Mouse (Mus musculus) macrophage (primary cell): ENCODE results near the gene Sh2d1b1. TPM values are rescaled to one million over a fixed set of nuclear protein-coding genes. Genes with fewer than 3 reads are reported as not detected.
A peak's percentile ranks its signal among the peaks of the same experiment; 100 is the strongest.
"Not testable (repeated sequence)": the region's sequence is repeated elsewhere in the genome, so short reads cannot be mapped to it uniquely, and the experiment has no call there.

ENCODE experiments used
- H3K27ac ChIP-seq: fragments of 350-480 bp; formaldehyde crosslinking; 2 replicates; pipeline ENCODE4 v1.9.0; 2021
- H3K36me3 ChIP-seq: fragments of 350-480 bp; formaldehyde crosslinking; 2 replicates; pipeline ENCODE4 v1.9.0; 2021; ENCODE audit errors: inconsistent target
- H3K4me3 ChIP-seq: fragments of 350-480 bp; formaldehyde crosslinking; 2 replicates; pipeline ENCODE4 v1.9.0; 2021; ENCODE audit errors: inconsistent target
- H3K79me2 ChIP-seq: fragments of 350-480 bp; formaldehyde crosslinking; 2 replicates; pipeline ENCODE4 v1.9.0; 2021; ENCODE audit errors: inconsistent target
- WGBS: methylation state at CpG from one replicate; pipeline ENCODE4 v1.1.7; 2026; ENCODE audit warnings: inconsistent platforms; ENCODE audit not compliant: missing documents; 5-methylcytosine and 5-hydroxymethylcytosine counted together
- polyA plus RNA-seq: library from polyadenylated mRNA; stranded (reverse); fragments of 250-400 nt; gene quantifications from 3 replicates; pipeline ENCODE4 v1.2.4, GENCODE M21; 2018; ENCODE audit warnings: inconsistent platforms
- total RNA-seq, 78 experiments: library from RNA; depleted of rRNA; stranded (reverse); fragments of 250-400 nt; gene quantifications; 1 replicate in 9 of 78; 2 replicates in 24 of 78; 3 replicates in 43 of 78; 4 replicates in 2 of 78; pipeline ENCODE4 v1.2.4; 2018; ENCODE audit warnings: inconsistent platforms in 56 of 78

Sh2d1b1 gene
- total RNA-seq (2018; cell fraction: chromatin; rRNA removed), result 1 to 10 TPM in 7 of 26 experiments, under 1 TPM in 9, not detected in 10; 0.25 to 3.3 (median 0.90) TPM
- total RNA-seq (2018; cell fraction: cytosol; rRNA removed), result 1 to 10 TPM in 23 of 26 experiments, under 1 TPM in 3; 0.53 to 3.6 (median 2.1) TPM
- 1 to 10 TPM in 12 of 26 experiments, under 1 TPM in 13, not detected in 1; 0.29 to 4.1 (median 0.97) TPM for total RNA-seq (2018; cell fraction: nucleus; rRNA removed)
- 0.91 to 2.3 TPM (median 1.9 TPM) in 3 replicates for polyA plus RNA-seq

DNA sequence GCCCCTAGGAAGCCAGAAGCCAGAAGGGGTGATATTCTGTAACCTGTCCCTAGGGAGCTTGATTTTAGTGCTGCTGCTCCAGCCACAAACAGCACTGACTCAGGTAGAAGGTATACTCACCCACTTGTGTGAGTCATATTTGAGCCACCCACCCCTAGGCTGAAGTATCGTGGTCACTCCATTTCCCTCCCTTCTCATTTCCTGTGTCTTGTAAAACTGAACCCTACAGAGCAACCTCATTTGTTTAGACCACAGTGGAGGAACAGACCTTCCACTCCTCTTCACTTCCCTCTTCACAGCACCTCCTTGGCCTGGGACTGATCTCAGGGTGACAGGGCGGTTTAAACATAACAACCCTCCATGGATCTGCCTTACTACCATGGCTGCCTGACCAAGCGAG, at the start of gene Sh2d1b1:
Gene Sh2d1b1 (plus strand): TSS at position 305 of the 400 bp plus-strand sequence.
- Histone ChIP-seq H3K79me2 (peaks cover 9% of the 10 kb centered on the region), H3K36me3 (no peaks in the 10 kb centered on the region), H3K27ac (peak within 1 kb of the TSS; percentile 22; the same call in 1 of the 2 replicates), H3K4me3 (no peak within 1 kb of the TSS)
- WGBS, result 17% methylated on average over 1 of the region's 3 CpGs

GRCm38 (mm10) chr1:170232688-170233087, 44.4 kb upstream of the Sh2d1b1 start, which contains the start of gene Sh2d1b2:
Gene Sh2d1b2 (plus strand): TSS chr1:170232749.
- H3K27ac ChIP-seq, H3K4me3 ChIP-seq, H3K36me3 ChIP-seq, H3K79me2 ChIP-seq: not testable (repeated sequence)
- WGBS, result 69% methylated on average over 4 of the region's 6 CpGs

DNA sequence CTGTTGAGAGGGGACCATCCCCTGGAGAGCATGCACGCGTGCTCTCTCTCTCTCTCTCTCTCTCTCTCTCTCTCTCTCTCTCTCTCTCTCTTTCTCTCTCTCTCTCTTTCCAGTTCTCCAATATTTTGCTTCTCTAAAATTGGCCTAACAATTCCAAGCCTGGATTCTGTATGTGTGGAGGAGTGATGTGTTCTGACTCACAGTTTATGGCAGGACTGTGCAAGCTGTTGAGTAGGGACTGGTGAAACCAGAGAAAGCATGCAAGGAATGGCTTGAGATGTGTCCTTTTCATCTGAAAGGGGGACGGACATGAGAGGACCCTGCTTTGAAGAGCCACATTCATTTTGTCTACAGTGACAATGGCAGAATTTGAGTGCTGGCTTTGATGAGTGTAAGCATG, 32.1 kb upstream of the Sh2d1b1 start:
- H3K79me2 ChIP-seq, result no peaks in the 10 kb centered on the region
- no peak overlapping the region for H3K4me3 ChIP-seq
- H3K27ac ChIP-seq, result no peak overlapping the region
- H3K36me3 ChIP-seq, result no peaks in the 10 kb centered on the region
- WGBS, result 94% methylated on average over 1 of the region's 3 CpGs

GRCm38 (mm10) chr1:170254893-170255559, 22.1 kb upstream of the Sh2d1b1 start:
- H3K79me2 ChIP-seq, result no peaks in the 10 kb centered on the region
- H3K4me3 ChIP-seq, result peak overlapping the region; percentile 62
- H3K36me3 ChIP-seq, result no peaks in the 10 kb centered on the region
- 31% methylated on average over 29 of the region's 30 CpGs for WGBS
- H3K27ac ChIP-seq, result 0 out of 2 replicates have a peak overlapping the region, but pooled peaks have one; percentile 13

- peak overlapping the region; percentile 16; the same call in 1 of the 2 replicates for H3K4me3 ChIP-seq
- H3K27ac ChIP-seq, result no peak overlapping the region
- 22% methylated on average over 24 of the region's 32 CpGs for WGBS
Observed at GRCm38 (mm10) chr1:170255560-170255910, 21.6 kb upstream of the Sh2d1b1 start.

DNA sequence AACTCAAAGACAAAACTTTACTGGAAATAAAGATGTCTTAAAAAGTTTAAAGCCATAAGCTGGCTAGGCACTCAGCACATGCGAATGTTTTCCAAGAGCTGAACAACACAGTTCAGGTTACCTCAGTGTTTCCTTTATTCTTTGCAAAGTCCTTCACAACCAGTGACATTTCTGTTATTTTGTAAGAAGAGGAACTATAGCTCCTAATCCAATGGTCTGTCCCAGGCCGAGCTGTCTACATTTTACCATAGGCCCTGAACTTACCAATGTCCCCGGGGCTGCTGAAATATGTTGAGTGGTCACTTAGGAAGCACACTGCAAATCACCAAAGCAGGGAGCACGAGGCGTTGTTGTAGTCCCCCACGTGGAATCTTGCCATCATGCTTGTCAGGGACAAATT, 6.8 kb upstream of the Sh2d1b1 start:
- Histone ChIP-seq H3K4me3 (no peak overlapping the region), H3K27ac (peak overlapping the region; percentile 5; the same call in 1 of the 2 replicates), H3K79me2 (no peaks in the 10 kb centered on the region), H3K36me3 (no peaks in the 10 kb centered on the region)
- 63% methylated on average over 6 of the region's 6 CpGs for WGBS

More at GRCm38 (mm10) chr1:170255560-170255910, 21.6 kb upstream of the Sh2d1b1 start:
- Histone ChIP-seq H3K79me2 (no peaks in the 10 kb centered on the region), H3K36me3 (no peaks in the 10 kb centered on the region)

DNA sequence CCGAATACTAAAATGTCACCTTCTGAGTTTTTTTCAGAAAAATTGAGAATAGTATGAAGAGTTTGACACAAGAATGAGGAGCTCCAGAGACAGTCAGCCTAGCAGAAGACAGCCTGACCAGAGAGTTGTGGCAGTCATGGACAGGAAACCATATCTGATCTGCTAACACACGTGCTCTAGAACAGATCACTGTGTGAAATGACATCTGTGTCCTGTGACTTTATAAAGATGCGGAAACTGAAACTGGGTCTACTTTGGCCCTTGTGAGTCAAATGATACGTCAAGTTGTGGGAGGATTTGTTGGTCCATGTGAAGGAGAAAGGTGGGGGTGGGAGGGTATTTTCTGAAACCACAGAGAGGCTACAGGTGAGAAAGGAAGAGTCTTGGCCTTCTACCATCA, 6.4 kb upstream of the Sh2d1b1 start:
- no peaks in the 10 kb centered on the region for H3K36me3 ChIP-seq
- WGBS, result 70% methylated on average over 4 of the region's 4 CpGs
- H3K4me3 ChIP-seq, result no peak overlapping the region
- no peaks in the 10 kb centered on the region for H3K79me2 ChIP-seq
- H3K27ac ChIP-seq, result peak overlapping the region; percentile 5; the same call in 1 of the 2 replicates

DNA sequence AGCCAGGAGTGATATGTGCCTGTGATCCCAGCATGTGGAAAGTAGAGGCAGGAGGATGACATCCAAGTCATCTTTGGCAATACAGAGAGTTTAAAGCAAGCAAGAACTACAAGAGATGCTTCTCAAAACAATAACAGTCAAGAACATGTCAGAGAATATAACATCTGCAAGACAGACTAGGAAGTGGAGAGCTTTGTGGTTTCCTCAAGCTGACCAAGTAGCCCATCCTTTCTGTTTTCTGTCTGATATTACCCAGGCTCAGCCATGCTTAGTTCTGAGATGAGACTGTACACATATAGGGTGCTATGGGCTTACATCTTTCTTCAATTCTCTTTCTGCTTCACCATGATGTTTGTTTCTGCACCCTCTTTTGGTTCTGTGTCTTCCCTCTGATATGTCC, 3.9 kb upstream of the Sh2d1b1 start:
- no peaks in the 10 kb centered on the region for H3K36me3 ChIP-seq
- no peak overlapping the region for H3K27ac ChIP-seq
- peaks cover 6% of the 10 kb centered on the region for H3K79me2 ChIP-seq
- no peak overlapping the region for H3K4me3 ChIP-seq

GRCm38 (mm10) chr1:170282415-170283129, 5.5 kb downstream of the Sh2d1b1 start:
- Histone ChIP-seq H3K36me3 (no peaks in the 10 kb centered on the region), H3K27ac (peak overlapping the region; percentile 93), H3K4me3 (no peak overlapping the region), H3K79me2 (peaks cover 9% of the 10 kb centered on the region)
- WGBS, result 4% methylated on average over 4 of the region's 4 CpGs

GRCm38 (mm10) chr1:170292239-170292951, 15.3 kb downstream of the Sh2d1b1 start:
- 46% methylated on average over 9 of the region's 9 CpGs for whole genome bisulfite sequencing

GRCm38 (mm10) chr1:170293257-170293656, 16.1 kb downstream of the Sh2d1b1 start:
- no peak overlapping the region for H3K27ac ChIP-seq
- 99% methylated on average over 5 of the region's 5 CpGs for WGBS

More at GRCm38 (mm10) chr1:170292239-170292951, 15.3 kb downstream of the Sh2d1b1 start:
- H3K4me3 ChIP-seq, result no peak overlapping the region
- no peaks in the 10 kb centered on the region for H3K79me2 ChIP-seq
- H3K27ac ChIP-seq, result no peak overlapping the region
- no peaks in the 10 kb centered on the region for H3K36me3 ChIP-seq

DNA sequence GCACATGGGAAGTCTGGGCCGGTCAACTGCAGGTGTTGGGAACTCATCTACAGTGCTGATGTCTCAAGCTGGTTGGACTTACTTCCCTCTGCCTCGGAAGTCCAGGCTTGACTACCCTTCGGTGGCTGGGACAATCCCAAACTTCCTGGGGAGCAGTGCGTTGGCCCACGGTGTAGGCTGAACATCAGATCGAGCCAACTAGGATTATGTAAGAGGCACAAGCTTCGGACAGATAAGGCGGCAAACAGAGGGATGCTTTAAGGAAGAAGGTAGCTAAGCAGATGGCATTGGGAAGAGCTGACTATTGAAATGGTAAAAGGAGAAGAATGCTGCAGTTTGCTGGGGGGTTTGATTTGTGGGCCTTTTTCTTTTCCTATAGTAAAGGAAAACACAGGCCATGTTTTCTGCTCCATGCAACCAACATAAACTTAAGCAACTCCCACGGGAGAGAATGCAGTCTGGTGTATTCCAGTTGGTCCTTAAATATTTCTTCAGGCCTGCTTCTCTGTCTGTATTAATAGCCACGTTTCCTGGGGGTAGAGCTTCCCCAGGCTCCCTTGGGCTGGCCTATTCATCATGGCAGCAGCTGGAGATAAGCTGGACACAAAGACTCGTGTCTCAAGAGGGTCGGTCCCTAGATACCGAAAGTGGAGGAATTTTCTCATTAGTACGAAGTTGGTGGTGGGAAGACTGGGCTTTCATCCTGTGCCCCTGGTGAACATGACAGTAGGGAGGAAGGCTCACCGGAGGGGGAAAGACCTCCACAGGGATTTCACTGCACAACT, 17.9 kb downstream of the Sh2d1b1 start:
- Histone ChIP-seq H3K4me3 (no peak overlapping the region), H3K27ac (no peak overlapping the region), H3K36me3 (no peaks in the 10 kb centered on the region), H3K79me2 (no peaks in the 10 kb centered on the region)
- 90% methylated on average over 15 of the region's 15 CpGs for WGBS

More at GRCm38 (mm10) chr1:170293257-170293656, 16.1 kb downstream of the Sh2d1b1 start:
- Histone ChIP-seq H3K36me3 (no peaks in the 10 kb centered on the region), H3K4me3 (no peak overlapping the region), H3K79me2 (no peaks in the 10 kb centered on the region)

- H3K36me3 ChIP-seq, result no peaks in the 10 kb centered on the region
- WGBS, result 44% methylated on average over 4 of the region's 4 CpGs
- no peak overlapping the region for H3K4me3 ChIP-seq
- no peak overlapping the region for H3K27ac ChIP-seq
- H3K79me2 ChIP-seq, result no peaks in the 10 kb centered on the region
Observed at GRCm38 (mm10) chr1:170299496-170299895, 22.4 kb downstream of the Sh2d1b1 start.

DNA sequence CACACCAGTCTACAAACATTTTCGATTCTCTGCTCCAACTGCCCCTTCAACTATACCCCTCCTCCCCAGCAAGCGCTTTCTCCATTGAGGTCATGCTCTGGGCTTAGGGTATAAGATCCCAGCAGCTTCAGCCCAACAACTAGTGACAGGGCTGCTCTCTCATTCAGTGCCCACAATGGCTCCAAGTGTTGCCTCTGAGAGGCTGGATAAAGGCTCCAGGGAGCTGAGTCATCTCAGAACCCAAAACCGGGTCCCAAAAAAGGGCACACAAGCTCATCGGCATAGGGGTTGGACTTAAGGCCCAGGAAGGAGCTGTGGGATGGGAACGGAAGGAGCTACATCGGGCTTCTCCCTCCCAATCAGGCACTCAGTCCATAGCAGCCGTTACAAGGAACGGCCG, 24.6 kb downstream of the Sh2d1b1 start:
- Histone ChIP-seq H3K27ac (no peak overlapping the region), H3K36me3 (no peaks in the 10 kb centered on the region), H3K79me2 (no peaks in the 10 kb centered on the region), H3K4me3 (no peak overlapping the region)
- 96% methylated on average over 9 of the region's 9 CpGs for WGBS
